8 mouse cellular contexts compared by ENCODE assay signal in the genomic region with DNA sequence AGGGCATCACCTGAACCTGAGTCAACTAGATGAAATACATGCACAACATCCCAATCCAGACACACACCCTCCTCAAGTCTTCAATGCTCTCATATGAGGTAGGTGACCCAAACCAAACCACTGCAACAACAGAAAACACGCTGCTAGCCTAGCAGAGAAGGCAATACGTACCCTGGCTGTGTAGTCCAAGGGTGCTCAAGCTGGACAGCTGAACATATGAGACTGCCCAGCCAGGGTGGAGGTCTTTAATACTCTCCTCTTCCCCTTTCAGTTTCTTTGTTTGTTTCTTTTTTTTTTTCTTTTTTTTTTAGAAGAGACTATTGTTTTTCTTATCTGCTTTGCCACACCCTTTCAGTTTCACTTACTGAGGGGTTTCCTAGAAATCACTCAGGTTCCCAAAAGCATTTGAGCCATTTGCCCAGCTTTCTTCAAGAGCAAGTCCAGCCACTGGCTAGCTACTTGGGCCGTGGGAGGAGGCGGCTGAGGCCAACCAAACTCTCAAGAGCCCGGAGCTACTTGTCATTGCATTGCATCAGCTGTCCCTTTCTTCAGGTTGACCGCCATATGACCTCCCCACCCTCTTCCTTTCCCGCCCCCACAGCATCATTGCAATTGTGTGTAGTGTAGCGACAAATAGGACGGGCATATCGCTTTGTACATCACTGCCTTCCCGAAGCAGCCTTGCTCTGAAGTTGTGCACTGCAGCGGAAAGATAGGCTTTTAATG. TPM values are rescaled to one million over a fixed set of nuclear protein-coding genes. Genes with fewer than 3 reads are reported as not detected.
DNase-seq lines count a peak whose midpoint lies in the region; ATAC-seq and TF ChIP-seq lines count a peak whose summit lies in the region.

Wdr25 (plus strand) TSS at position 643 of the 726 bp plus-strand sequence.

- no peak for TF ChIP-seq EP300 in ES-Bruce4 (IDR thresholded peaks at IDR 0.05; ENCODE audit: insufficient read depth, low read depth, low read length)
- peak; percentile 75; the same call in 1 of the 2 replicates for TF ChIP-seq EP300 in lung, postnatal 0 days (IDR thresholded peaks at IDR 0.05)

- WGBS in forebrain, embryonic 13.5 days: 21% methylated on average over 12 of the region's 12 CpGs
- WGBS in lung, postnatal 0 days: 13% methylated on average over 12 of the region's 12 CpGs
- WGBS in stomach, embryonic 15.5 days: 14% methylated on average over 12 of the region's 12 CpGs

- peaks cover 3% of the 10 kb centered on the region for H3K36me3 ChIP-seq in ES-Bruce4 (ENCODE audit: control insufficient read depth, insufficient read depth, low read length, poor library complexity, severe bottlenecking)
- H3K36me3 ChIP-seq in forebrain, embryonic 13.5 days (ENCODE audit: poor library complexity, severe bottlenecking): peaks cover 25% of the 10 kb centered on the region
- H3K36me3 ChIP-seq in lung, postnatal 0 days (ENCODE audit: insufficient read depth, low read length): 0 out of 2 replicates have a peak, but pooled peaks cover 2% of the 10 kb centered on the region
- no peaks in the 10 kb centered on the region for H3K36me3 ChIP-seq in stomach, embryonic 15.5 days

- H3K4me2 ChIP-seq in forebrain, embryonic 13.5 days: peak within 1 kb of the TSS; percentile 81
- H3K4me2 ChIP-seq in lung, postnatal 0 days (replicated peaks; ENCODE audit: low read depth, low read length): peak within 1 kb of the TSS; percentile 86
- peak within 1 kb of the TSS; percentile 91 for H3K4me2 ChIP-seq in stomach, embryonic 15.5 days

- H3K4me1 ChIP-seq in ES-Bruce4 (ENCODE audit: control insufficient read depth, insufficient read depth, low read length): no peaks in the 10 kb centered on the region
- peaks cover 22% of the 10 kb centered on the region for H3K4me1 ChIP-seq in forebrain, embryonic 13.5 days
- peaks cover 11% of the 10 kb centered on the region; the same call in 1 of the 2 replicates for H3K4me1 ChIP-seq in lung, postnatal 0 days (ENCODE audit: insufficient read depth, low read depth, low read length)
- H3K4me1 ChIP-seq in stomach, embryonic 15.5 days: peaks cover 21% of the 10 kb centered on the region

- no peaks in the 10 kb centered on the region for H3K27me3 ChIP-seq in ES-Bruce4 (ENCODE audit: control insufficient read depth, insufficient read depth, low read length, poor library complexity, severe bottlenecking)
- H3K27me3 ChIP-seq in forebrain, embryonic 13.5 days: no peaks in the 10 kb centered on the region
- H3K27me3 ChIP-seq in lung, postnatal 0 days (replicated peaks; ENCODE audit: insufficient read depth, low read length): no peaks in the 10 kb centered on the region
- H3K27me3 ChIP-seq in stomach, embryonic 15.5 days (replicated peaks): no peaks in the 10 kb centered on the region

- TF ChIP-seq CTCF in ES-Bruce4 (IDR thresholded peaks at IDR 0.05; ENCODE audit: low read depth, low read length): no peak
- no peak for TF ChIP-seq CTCF in lung, postnatal 0 days (IDR thresholded peaks at IDR 0.05)

- 0 out of 2 replicates have a peak within 1 kb of the TSS, but pooled peaks have one; percentile 3 for H3K27ac ChIP-seq in ES-Bruce4 (ENCODE audit: insufficient read depth, low read length)
- H3K27ac ChIP-seq in forebrain, embryonic 13.5 days: no peak within 1 kb of the TSS
- H3K27ac ChIP-seq in lung, postnatal 0 days (ENCODE audit: low read length): peak within 1 kb of the TSS; percentile 84
- H3K27ac ChIP-seq in stomach, embryonic 15.5 days: no peak within 1 kb of the TSS

- TF ChIP-seq POLR2A in ES-Bruce4 (IDR thresholded peaks at IDR 0.05; ENCODE audit: insufficient read depth, low read length): no peak

- intact Hi-C loops in left cerebral cortex, postnatal 4 days (cut with DNase I): no loop called here

- ATAC-seq in forebrain, embryonic 13.5 days: no peak
- peak; percentile 35 for ATAC-seq in inflammation-experienced regulatory T-cells, adult 6 months
- ATAC-seq in lung, postnatal 0 days: peak; percentile 36
- no peak for ATAC-seq in stomach, embryonic 15.5 days (ENCODE audit: insufficient read depth, low FRiP score, low read depth)

- H3K9ac ChIP-seq in ES-Bruce4 (ENCODE audit: low read depth, poor library complexity, severe bottlenecking): peak within 1 kb of the TSS; percentile 81
- H3K9ac ChIP-seq in forebrain, embryonic 13.5 days: peak within 1 kb of the TSS; percentile 83
- peak within 1 kb of the TSS; percentile 65 for H3K9ac ChIP-seq in lung, postnatal 0 days (replicated peaks; ENCODE audit: low read depth)
- peak within 1 kb of the TSS; percentile 60 for H3K9ac ChIP-seq in stomach, embryonic 15.5 days

- peak within 1 kb of the TSS; percentile 100 for H3K4me3 ChIP-seq in ES-Bruce4 (ENCODE audit: low read depth, low read length)
- peak within 1 kb of the TSS; percentile 94 for H3K4me3 ChIP-seq in forebrain, embryonic 13.5 days
- H3K4me3 ChIP-seq in lung, postnatal 0 days (ENCODE audit: low read depth, low read length): peak within 1 kb of the TSS; percentile 83
- peak within 1 kb of the TSS; percentile 79 for H3K4me3 ChIP-seq in stomach, embryonic 15.5 days (replicated peaks)

- DNase-seq in A20 (ENCODE audit: low read depth, low spot score): peak; percentile 48
- peak; percentile 75 for DNase-seq in lung, postnatal 0 days (ENCODE audit: low spot score)
- no peak for DNase-seq in left cerebral cortex, postnatal 4 days
- no peak for DNase-seq in cerebellum, postnatal 36 days

- no peaks in the 10 kb centered on the region for H3K9me3 ChIP-seq in ES-Bruce4 (replicated peaks; ENCODE audit: control insufficient read depth, insufficient read depth, low read length, poor library complexity, severe bottlenecking)
- no peaks in the 10 kb centered on the region for H3K9me3 ChIP-seq in forebrain, embryonic 13.5 days (replicated peaks)
- H3K9me3 ChIP-seq in lung, postnatal 0 days (ENCODE audit: low read length): no peaks in the 10 kb centered on the region
- no peaks in the 10 kb centered on the region for H3K9me3 ChIP-seq in stomach, embryonic 15.5 days

RNA-seq across cellular contexts. Expression of gene Wdr25, which starts in this region (rescaled TPM):
- 7.2 and 12.7 TPM in 2 replicates for polyA plus RNA-seq in ES-Bruce4 (2011; ENCODE audit: insufficient read depth, insufficient read length, low read depth, missing spikeins)
- 9.9 and 10.4 TPM in 2 replicates for polyA plus RNA-seq in forebrain, embryonic 13.5 days (2015; fragmentation: Nextera tagmentation; extraction: Ambion mirVana)
- polyA plus RNA-seq in inflammation-experienced regulatory T-cells, adult 6 months (2017; shearing (Covaris generic)): 10 to 100 TPM in 1 of 3 experiments, 1 to 10 TPM in 2; 3.4 to 14.4 (median 6.0) TPM
- 4.8 and 7.3 TPM in 2 replicates for polyA plus RNA-seq in lung, postnatal 0 days (2015; fragmentation: Nextera tagmentation; extraction: Ambion mirVana)
- polyA plus RNA-seq in stomach, embryonic 15.5 days (2015; fragmentation: Nextera tagmentation; extraction: Ambion mirVana): 8.3 and 9.6 TPM in 2 replicates
- 1 to 10 TPM; 4.9 to 6.2 TPM for total RNA-seq in left cerebral cortex, postnatal 4 days (2021)

Comparison
In these comparisons a context has a peak if more than half of its experiments do, and no peak if none do; other contexts are left out.
1. DNase-seq: peak in A20 (single experiment) and lung, postnatal 0 days (single experiment); none in left cerebral cortex, postnatal 4 days (single experiment) and cerebellum, postnatal 36 days (0 of 2).
2. H3K27ac ChIP-seq: peak in ES-Bruce4 (single experiment) and lung, postnatal 0 days (single experiment); none in forebrain, embryonic 13.5 days (single experiment) and stomach, embryonic 15.5 days (single experiment).
3. ATAC-seq: peak in inflammation-experienced regulatory T-cells, adult 6 months (single experiment) and lung, postnatal 0 days (single experiment); none in forebrain, embryonic 13.5 days (single experiment) and stomach, embryonic 15.5 days (single experiment).
4. Peak in every context shown above with its lines, with median percentiles within 50 percentile points of each other: H3K4me3 ChIP-seq, H3K9ac ChIP-seq and H3K4me2 ChIP-seq.